Mouse (Mus musculus): Measurements from ENCODE around the gene H2-Oa.

The H2-Oa gene

DNA sequence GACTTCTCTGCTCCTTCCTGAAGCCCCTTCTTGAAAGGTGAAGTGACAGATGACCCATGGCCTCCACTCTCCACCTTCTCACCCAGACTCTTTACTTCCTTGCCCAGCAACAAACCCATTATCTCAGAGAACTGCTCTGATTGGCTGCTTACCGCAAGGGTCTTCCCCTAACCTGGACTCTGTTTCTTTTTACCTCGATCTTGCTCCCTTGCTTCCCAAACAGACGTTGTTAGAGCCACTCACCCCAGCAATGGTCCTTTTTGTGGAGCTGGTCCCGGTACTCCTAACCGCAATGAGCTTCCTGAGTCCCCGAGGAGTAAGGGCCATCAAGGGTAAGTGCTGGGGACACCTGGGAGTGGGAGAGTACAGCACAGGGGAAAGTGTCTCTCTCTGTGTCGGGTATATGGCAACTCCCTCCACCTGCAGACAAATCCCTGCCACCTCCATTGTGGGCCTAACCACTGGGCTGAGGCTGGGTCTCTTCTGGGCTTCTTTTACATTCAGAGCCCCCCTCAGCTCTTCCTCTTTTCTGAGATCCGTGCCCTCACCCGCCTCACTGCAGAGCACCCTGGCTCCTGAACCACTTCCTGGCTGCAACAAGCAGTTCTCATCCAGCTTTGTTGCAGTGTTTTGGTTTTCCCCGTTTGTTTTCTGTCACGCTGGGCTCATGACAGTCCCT is at the start of gene H2-Oa:
H2-Oa (plus strand) TSS at position 144 of the 679 bp plus-strand sequence.
- DNase-seq (ENCODE audit: low spot score in 2 of 2) = no peak

DNA sequence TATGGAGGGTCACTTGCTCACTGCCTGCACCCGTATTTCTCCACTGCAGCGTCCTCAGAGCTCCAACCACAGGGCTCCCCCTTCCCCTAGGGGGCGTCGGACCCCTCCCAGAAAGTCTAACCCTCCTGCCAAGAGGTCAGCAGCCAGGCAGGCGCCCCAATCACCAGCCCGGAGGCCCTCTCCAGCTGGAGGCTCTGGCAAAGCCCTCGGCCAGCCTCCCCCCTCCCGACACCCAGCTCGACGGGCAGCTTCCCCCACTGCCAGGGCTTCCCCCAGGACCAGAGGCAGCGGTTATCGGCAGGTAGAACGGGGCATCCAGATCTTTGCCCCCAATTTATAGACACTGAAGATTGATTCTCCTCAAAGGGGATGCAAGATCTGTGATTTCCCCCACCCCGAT is 46.2 kb upstream of the H2-Oa start:
- DNase-seq (ENCODE audit: low spot score in 2 of 2) = no peak

DNA sequence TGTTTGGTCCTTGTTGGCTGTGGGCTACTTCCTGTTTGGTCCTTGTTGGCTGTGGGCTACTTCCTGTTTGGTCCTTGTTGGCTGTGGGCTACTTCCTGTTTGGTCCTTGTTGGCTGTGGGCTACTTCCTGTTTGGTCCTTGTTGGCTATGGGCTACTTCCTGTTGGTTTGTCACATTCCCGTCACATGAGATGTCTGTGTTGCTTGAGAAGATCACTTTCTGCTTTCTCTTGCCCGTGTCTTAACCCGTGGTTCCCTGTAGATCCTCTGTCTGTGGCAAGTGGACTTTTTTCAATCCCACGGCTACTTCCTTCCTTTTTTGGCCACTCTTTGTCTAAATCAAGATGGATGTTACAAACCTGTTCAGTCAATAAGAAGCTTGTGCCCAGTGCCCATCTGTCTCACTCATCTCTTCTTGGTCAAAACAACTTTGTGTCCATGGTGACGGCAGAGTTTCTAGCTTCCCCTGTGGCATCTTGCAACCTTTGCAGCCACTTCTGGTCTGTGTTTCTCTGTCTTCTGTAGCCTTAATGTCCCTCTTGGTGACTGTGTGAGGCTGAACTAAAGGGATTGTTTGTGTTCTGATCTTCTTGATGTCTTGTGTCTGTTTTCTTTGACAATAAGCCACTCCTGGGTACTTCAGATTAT is 44.6 kb upstream of the H2-Oa start:
- DNase-seq (ENCODE audit: low spot score in 2 of 2) = no peak

DNA sequence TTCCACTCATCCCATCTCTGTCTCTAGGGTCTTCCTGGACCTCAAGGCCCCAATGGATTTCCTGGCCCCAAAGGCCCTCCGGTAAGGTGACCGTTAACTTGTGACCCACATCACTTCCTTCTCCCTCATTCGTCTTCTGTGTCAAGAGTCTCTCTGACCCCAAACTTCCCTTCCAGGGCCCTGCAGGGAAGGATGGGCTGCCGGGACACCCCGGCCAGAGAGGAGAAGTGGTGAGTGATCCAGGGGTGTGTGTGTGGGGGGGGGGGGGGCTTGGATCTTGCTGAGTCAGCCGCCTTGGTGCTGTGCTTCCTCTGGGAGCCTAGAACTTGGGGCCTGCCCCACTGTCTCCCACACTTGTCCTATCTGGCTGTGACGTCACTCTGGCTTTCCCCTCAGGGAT is 34.9 kb upstream of the H2-Oa start:
- DNase-seq (ENCODE audit: low spot score in 2 of 2) = no peak

DNA sequence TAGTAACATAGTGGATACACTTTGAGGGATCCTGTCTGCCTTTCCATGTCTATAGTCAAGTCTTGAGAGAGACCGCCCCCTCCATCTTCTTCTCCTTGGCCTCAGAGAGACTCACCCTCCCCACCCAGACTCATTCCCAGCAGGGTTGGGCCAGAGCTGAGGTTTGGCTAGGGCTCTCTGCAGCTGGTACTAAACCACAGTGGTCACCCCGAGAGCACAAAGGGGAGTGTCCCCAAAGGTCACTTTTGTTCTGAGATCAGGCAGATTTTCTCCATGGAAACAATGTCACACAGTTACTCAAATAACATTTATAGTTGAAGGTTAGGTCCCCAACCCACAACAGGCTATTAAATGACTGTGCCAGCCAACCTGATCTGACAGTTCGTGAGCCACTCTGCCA is 23.3 kb upstream of the H2-Oa start:
- DNase-seq (ENCODE audit: low spot score in 2 of 2) = no peak

DNA sequence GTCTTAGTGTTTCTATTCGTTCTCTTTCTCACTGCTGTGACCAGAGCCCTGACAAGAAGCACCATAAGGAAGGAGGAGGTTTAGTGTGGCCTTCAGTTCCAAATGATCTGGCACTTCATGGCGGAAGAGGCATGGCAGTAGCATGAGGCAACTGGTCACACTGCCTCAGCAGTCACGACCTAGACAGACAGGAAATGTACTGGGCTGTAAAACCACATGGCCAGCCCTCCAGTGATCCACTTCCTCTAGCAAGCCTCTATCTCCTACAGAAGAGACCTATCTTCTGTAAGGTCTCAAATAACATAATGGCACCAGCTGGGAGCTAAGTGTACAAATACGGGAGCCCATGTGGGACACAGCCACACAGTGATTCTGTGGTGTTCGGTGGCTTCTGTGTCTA is 20.0 kb upstream of the H2-Oa start:
- no peak for DNase-seq (ENCODE audit: low spot score in 2 of 2)

DNA sequence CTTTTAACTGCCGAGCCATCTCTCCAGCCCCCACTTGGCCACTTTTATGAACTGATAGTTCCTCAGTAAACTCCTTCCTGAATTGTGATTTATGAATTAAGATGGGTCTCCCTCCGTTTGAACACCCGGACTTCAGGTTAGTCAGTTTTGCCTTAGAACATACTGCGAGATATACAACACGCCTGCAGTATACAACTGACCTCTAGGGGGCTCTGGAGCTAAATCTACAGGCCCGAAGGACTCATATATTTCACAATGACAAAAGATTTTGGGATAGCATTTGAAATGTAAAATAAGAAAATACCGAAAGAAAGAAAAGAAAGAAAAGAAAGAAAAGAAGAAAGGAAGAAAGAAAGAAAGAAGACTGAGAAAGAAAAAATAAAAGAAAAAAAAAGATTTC is 16.9 kb upstream of the H2-Oa start:
- peak; percentile 24 to 61 for DNase-seq (ENCODE audit: low spot score in 2 of 2)

DNA sequence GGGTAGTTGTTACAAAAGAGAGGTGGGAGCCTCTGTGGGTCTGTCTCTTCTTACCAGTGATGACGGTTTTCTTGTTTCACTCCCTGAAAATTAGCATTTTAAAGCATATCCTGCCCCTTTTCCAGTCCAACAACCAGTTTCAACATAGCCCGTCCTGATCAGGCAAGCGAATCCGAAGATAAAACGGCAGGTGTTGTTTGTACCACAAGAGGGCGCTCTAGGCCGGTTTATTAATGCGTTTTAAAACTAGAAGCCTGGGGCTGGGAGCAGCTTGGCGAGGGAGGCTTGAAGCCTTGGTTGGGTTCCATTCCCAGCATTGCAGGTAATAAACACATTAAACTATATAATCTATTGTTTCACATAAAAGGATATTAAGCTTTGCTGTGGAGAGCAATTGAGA is 14.6 kb upstream of the H2-Oa start:
- DNase-seq (ENCODE audit: low spot score in 2 of 2) = peak; percentile 28 to 33

DNA sequence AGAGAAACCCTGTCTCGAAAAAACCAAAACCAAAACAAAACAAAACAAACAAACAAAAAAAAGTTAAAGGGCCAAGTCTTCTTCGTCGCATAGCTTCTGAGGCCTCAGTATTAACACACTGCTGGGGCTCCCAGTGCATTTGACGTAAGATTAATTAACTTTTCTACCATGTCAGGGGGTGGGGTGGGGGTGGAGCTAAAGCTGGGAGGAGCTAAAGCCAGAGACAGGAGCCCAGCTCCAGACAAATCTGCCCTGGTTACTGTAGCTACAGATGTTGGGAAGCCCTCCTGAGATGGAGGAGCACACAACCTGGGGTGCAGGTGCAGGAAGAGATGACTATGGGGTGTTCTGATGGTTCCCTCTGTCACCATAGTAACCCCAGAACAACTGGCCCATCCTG is 14.0 kb upstream of the H2-Oa start:
- DNase-seq (ENCODE audit: low spot score in 2 of 2) = no peak

DNA sequence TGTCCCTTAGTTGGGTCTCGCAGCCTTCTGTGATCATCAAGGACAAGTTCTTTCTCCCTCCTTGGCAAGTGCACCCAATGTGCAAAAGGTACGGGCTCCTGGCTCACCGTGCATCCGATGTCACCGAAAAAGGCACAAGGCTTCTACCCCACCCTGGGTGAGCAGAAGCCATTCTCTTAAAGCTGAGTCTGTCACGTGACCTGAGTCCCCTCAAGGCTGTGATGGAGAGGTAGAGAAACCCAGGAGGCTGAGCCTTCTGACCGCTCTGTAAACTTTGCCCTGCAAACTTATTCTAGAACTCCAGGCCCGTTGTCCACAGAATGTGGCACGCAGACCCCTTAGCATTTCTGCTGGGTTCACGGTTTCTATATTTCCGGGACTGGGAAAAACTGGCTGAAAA is 13.1 kb upstream of the H2-Oa start:
- no peak for DNase-seq (ENCODE audit: low spot score in 2 of 2)

DNA sequence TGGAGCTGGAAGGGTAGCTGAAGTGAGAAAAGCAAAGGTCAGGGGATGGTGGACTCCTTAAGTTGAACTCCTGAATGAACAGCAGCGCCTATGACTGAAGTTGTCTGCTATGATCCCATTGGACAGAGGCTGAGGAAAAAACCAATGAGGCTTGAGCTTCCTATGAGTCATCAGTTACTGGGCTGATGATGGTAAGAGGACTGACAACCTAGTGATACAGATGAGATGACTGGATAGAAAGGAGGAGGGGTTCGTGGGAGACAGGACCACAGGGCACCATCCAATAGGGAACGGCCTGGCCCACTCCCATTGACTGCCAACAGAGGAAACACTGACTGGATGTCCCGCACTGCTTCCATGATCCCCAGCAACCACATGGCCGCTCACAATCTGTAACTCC is 12.5 kb upstream of the H2-Oa start:
- DNase-seq (ENCODE audit: low spot score in 2 of 2) = no peak

DNA sequence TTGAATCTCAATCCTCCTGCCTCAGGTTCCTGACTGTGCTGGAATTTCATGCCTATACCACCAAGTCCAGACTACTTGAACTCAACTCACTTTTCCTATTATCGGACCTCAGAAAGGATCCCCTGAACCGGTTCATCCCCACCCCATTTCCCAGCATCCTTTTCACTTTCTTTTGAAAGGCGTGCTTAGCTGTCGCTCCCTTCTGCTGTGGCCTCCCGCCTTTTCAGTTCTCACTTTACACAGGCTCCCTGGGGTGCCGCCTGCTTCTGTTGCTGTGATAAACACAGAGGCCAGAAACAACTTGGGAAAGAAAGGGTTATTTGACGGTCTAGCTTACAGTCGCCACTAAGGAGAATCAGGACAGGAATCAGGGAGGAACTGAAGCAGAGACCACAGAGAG is 9.0 kb upstream of the H2-Oa start:
- no peak for DNase-seq (ENCODE audit: low spot score in 2 of 2)

DNA sequence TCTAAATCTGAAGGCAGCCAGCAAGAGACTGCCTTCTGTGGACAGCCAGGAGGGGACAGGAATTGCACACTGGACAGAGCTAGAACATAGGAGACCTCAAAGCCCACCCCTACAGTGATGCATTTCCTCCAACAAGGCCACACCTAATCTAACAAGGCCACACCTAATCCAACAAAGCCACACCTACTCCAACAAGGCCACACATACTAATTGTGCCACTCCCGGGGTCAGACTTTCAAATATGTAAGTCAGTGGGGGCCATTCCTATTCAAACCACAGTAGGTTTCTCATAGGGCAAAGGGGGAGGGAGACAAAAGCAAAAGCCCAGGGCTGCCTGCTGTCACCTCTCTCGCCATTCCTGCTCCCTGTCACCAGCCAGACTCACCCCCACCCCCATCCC is 4.8 kb upstream of the H2-Oa start:
- DNase-seq (ENCODE audit: low spot score in 2 of 2) = no peak

DNA sequence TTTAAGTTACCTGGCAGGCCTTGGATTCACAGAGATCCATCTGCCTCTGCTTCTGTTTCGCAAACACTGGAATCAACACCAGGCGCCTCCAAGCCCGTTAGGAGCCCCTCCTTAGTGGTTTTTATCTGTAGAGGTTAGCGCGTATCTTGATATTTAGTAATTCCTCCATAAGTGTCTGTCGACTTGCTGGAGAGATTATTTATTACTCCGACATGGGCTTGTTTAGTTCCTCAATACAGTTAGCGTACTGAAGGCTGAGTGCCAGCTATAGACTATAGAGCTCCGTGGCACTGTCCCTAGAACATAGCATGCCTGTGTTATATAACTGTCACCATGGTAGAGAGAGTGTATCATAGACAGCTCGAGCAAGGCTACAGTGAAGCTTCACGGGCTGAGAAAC is 4.0 kb upstream of the H2-Oa start:
- no peak for DNase-seq (ENCODE audit: low spot score in 2 of 2)

DNA sequence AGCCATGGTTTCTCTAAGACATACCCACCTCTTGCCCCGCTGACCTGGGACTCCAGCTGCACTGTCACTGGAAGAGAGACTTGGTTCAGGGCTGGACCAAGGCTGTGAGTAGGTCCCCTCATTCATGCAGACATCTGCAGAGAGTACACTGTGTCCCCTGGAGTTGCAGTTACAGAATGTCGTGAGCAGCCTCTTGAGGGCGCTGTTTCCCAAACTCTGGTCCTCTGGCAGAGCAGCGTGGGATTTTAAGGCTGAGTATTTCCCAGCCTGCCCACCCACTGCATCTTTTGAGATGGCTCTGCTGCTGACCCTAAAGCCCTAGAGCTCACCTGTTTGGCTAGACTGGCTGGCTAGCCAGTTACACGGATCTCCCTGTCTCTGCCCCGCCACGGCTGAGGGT is 1.2 kb upstream of the H2-Oa start:
- DNase-seq (ENCODE audit: low spot score in 2 of 2) = no peak

DNA sequence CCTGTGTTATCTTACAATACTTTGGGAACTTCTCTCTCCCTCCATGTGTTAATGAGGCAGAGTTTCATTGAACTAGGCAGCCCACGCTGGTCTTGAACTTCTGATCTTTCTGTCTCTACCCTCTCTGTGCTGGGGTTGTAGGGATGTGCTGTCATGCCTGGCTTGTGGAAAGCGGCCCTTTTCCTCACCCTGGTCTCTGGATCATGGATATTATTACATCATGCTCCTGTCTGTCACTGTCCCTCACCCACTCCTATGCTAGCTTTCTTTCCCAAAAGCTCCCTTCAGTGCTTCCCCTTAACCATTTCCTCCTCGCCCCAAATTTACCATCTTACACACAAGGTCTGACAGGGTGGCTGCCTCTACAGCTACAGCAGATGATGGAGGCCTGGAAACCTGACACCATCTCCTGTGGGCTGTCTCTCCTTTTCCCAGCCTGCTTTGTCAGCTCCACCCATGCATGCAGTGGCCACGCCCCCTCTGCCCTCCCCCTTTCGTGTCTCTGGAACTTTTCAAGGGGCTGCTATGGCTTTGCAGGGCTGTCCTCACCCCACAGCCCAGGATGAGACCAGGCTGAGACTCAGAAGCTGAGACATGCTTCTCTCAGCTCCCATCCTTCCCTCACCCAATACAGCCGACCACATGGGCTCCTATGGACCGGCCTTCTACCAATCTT is 1.2 kb downstream of the H2-Oa start:
- no peak for DNase-seq (ENCODE audit: low spot score in 2 of 2)

DNA sequence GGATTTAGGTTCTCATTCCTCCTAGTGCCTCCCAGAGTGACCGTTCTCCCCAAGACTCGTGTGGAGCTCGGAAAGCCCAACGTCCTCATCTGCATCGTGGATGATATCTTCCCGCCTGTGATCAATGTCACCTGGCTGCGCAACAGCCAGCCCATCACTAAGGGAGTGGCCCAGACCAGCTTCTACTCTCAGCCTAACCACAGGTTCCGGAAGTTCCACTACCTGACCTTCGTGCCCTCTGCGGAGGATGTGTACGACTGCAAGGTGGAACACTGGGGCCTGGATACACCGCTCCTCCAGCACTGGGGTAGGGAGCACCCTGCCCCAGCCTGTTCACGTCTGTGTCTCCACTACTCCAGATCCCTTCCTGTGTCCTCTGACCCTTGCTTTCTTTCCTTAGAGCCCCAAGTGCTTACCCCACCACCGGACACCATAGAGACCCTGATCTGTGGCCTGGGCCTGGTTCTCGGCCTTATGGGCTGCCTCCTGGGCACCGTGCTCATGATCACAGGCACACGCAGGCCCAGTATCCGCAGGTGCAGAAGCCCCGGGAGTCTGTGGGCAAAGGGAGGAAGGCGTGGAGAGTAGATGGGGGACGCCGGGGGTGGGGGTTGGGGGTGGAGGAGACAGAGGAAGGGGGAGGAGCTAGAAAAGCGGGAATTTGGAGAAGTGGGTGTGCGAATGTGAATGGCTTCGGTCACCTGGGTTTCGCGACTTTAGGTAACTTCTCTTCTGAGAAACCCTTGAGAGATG is 2.3 kb downstream of the H2-Oa start:
- DNase-seq (ENCODE audit: low spot score in 2 of 2) = no peak

DNA sequence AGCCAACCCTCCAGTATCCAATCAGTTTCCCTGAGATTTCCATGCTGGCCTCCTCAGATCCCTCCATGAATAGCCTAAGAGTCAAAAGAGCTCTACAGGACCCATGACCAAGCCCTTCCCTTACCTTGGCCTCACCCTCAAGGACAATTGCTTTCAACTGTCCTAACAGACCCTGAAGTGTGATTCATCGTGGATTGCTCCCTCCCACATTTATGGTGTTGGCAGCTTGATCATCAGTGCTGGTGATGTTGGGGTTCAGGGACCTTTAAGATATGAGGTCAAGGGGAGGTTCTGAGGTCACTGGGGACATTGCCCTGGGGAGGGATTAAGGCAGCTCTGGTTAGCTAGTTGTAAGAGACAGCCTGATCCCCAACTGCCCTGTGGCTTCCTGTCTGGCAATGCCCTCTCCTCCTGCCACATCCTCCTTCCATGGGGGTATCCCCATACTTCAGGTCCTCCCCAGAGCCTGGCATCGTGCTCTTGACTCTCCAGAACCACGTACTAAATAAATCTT is 4.4 kb downstream of the H2-Oa start:
- DNase-seq (ENCODE audit: low spot score in 2 of 2) = no peak

DNA sequence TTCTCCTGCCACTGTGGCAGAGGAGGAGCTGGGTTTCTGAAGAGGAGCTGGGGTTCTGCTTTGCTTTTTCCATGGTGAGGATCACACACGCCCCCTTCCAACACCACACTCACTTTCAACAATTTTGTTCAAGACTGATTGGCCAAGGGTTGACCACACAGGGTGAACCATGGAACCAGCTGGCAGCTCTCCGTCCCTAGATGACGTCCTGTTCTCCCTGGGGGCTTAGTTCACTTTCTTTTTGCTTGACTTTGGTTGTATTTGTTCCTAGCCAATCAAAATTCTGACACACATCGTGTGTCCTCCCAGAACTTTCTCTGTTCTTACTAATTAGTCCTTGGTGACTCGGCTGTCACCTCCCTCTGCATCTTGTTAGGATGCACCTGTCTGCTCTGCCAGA is 5.1 kb downstream of the H2-Oa start:
- DNase-seq (ENCODE audit: low spot score in 2 of 2) = no peak

DNA sequence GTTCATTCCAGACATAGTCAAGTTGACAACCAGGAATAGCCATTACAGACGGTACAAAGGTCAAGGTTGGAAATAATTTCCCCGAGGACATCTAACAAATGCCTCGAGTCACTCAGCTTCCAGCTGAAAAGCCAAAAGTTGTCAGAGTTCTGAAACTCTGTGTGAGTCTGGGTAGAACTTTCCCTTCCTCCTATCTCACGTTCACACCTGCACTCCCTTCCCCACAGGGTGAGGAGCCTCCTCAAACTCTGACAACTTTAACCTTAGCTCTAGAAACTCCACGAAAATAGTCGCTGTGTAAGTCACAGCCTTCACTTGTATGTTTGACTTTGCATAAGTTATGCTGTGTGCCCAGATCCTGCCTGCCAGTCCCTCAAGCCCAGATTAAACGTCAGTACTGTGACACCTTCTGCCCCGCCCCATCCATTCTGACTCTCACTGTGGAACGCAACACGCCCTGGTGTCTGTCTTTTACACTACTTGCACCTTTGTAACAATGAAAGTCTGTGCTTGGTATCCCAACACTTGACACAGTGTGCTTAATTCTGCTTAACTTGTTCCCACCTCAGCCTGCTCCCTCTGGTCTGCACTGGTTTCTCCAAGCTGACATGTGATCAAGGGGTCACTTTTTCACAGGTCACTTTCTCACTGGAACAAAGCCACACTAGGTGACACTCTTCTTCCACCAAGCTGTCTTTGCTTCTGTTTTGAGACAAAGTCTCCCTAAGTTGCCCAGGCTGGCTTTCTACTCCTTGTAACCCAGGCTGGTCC is 6.8 kb downstream of the H2-Oa start:
- no peak for DNase-seq (ENCODE audit: low spot score in 2 of 2)

DNA sequence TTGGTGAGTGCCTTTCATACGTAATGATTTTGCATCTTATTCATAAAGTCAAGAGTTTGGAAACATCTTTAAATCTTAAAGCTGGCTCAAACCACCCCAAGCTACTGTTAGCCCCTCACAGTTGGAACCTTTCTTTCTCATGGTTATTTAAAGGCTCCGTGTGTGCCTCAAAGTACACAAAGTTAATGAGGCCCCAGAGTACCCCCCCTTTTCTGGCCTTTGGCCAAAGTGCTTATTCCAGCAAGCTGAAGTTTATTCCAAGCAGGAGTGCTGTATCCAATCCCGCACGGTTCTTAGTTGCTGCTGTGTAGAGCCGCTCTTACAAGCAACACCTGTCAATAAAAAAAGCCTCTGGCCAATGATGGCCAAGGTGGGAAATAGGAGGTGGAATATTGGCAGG is 7.4 kb downstream of the H2-Oa start:
- no peak for DNase-seq (ENCODE audit: low spot score in 2 of 2)

DNA sequence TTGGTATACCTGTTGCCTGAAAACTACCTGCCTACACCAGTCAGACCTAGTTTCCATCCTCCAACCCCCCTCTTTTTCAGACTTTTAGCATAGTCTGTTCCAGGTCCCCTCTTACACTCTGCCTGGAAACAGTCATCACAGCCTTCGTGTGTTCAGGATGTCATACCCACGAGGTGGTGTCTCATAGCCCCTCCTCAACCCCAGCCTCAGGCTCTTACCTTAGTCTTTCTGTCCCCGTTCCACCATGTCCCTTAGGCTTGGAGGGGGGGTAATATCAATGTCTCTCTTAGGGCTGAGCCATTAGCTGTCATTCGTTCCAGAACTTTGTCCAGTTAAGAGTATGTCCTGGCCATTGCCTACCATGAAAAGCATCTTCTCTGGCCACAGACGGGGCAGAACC is 9.0 kb downstream of the H2-Oa start:
- DNase-seq (ENCODE audit: low spot score in 2 of 2) = no peak
